Mouse (Mus musculus): Measurements from ENCODE around the gene Pde3a.

The Pde3a gene

GRCm38 (mm10) chr6:141248691-141249584 lies at the start of gene Pde3a:
Pde3a (plus strand) TSS chr6:141249269.
- no peak for DNase-seq

GRCm38 (mm10) chr6:141200173-141200615 lies 48.9 kb upstream of the Pde3a start:
- DNase-seq, result no peak

DNA sequence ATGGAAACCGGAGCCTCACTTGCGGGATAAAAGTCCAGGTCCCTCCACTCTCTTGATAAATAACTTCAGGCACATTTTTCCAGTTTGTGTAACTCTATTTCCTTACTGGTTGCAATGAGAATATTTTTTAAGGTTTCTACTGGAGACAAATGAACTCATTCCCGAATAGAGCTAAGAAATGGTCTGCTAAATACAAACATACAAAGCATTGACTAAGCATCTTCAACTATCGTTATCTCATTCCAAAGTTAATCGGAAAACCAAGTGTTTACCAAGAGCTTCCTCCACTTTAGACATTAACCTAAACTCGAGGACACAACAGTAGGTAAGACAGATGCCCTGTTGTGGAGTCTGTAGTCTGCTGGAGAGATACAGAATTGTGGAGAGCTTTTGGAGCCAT lies 41.5 kb upstream of the Pde3a start:
- DNase-seq, result no peak

- DNase-seq, result no peak
Measured at GRCm38 (mm10) chr6:141208283-141208872, 40.7 kb upstream of the Pde3a start.

DNA sequence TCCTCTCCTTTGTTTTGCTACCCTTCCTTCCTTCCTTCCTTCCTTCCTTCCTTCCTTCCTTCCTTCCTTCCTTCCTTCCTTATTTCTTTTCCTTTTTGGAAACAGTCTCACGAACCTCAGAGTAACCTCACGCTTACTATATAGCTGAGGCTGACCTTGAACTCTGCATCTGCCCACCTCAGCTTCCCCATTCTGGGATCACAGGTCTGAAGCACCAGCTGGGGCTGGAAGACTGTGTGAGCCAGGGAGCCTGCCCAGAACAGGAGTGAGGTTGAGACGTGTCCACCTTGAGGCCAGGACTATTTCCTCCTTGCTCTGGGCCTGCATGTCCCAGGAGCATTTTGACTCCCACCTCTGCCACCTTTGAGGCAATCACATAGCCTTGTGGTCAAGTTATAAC lies 39.0 kb upstream of the Pde3a start:
- no peak for DNase-seq

DNA sequence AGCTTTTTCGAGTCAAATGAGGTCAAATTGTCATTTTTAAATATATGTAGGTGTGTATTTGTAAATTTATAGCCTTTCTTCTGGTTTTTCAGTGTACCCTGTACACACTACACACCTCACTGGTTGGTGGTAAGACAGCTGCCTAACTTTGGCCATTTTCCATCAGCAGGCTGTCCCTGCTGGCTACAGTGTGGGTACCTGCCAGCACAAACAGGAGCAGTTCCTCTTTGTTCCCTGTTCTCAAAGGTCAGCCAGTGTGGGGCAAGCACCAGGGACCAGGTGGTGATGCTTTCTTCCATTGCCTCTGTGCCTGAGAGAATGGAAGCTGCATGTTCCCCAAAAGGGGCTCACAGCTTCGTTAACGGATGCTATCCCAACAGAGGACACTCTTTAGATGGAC lies 28.0 kb upstream of the Pde3a start:
- DNase-seq, result peak; percentile 27

DNA sequence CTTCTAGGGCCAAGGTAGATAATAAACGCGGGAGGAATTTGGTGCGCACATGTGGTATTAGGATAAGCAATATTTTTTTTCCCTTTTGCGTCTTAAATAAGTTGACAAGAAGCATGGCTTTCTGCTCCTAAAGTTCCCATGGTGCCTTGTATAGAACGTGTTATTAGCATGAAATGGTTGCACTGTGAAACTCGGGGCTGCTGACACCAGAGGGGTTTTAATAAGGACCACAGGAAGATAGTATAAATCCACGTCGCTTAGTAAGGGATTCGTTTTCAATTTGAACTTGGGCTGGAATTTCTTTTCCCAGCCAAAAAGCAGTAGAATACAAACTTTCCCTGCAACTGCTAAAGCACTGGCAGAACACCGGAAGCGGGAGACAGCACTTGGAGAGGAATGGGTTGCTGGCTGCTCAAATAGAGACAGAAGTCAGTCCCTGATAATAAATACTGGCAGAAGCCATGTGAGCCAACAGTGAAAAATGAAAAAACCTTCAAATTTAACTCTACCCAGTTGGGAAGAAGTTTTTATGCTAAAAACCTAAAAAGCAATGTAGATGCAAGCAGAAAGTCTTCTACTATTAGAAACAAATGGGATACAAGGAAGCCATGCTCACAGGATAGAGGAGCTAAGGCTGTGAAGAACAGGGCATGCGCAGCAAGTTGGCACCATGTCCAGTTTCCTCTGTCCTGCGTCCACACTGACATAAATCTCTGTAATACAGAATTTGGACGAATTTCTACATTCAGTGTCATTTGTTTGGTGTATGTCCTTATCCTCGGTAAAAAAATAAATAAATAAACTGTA lies 22.0 kb upstream of the Pde3a start:
- DNase-seq, result no peak

DNA sequence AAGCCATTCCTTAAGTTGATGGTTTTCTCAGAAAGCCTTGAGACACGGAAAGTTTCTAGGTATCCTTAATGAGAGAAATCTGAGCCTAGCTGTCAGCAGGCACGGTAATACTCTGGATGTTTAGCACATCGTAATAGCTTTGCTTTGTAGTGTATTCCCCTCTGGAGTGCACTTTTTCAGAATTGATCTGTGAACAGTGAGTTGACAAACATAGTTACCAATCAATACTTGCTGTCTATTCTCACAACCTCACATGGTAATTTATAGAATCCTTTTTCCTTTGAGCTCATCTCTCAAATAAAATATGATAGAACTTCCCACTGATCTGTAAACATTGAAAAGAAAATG lies 21.4 kb upstream of the Pde3a start:
- DNase-seq, result no peak

DNA sequence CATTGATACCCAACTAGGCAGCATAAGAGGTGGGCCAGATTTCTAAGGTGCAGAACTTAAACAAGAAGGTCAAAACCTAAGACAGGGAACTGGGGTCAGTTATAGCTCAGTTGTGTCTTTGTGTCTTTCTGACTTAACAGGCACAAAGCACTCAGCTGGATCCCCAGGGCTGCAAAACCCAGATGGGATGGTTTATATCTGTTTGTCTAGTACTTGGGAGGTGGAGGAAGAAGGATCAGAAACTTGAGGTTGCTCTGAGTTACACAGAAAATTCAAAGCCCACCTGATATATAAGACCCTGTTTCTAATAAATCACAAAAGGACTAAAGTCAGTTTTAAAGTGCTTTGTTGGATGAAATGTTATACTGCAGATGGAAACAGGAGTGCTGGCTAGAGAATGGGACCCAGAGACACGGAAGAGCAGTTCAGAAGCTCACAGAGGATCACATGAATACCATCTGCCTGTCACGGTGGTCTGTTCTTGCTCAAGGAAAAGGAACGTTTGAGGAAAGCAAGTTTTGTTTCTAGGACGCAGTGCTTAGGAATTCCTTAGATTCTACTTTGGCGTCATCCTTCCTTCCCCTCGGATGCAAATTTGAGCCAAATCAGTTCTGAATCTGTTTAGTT lies 16.2 kb upstream of the Pde3a start:
- DNase-seq, result no peak

GRCm38 (mm10) chr6:141241809-141242208 lies 7.3 kb upstream of the Pde3a start:
- no peak for DNase-seq

- no peak for DNase-seq
Measured at GRCm38 (mm10) chr6:141245089-141245488, 4.0 kb upstream of the Pde3a start.

- peak; percentile 69 for DNase-seq
Measured at GRCm38 (mm10) chr6:141246391-141246790, 2.7 kb upstream of the Pde3a start.

DNA sequence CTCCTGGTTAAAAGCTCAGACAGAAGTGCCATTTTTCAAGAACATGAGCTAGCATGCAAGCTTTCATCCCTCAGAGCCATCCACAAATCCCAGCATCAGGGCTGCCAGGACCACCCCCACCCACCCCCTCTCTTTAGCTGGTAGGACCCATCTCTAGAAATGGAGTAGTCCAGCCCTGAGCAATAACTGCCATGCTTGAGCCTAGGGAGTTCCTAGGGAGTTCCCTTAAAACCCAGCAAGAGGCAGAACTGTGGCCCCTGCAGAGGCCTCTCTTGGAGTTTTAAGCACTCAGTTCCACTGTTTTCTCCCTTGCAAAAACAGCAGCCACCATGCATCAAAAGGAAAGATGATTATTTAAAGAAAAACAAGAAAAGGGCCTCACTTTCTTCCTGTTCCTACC lies 988 bp upstream of the Pde3a start:
- no peak for DNase-seq

DNA sequence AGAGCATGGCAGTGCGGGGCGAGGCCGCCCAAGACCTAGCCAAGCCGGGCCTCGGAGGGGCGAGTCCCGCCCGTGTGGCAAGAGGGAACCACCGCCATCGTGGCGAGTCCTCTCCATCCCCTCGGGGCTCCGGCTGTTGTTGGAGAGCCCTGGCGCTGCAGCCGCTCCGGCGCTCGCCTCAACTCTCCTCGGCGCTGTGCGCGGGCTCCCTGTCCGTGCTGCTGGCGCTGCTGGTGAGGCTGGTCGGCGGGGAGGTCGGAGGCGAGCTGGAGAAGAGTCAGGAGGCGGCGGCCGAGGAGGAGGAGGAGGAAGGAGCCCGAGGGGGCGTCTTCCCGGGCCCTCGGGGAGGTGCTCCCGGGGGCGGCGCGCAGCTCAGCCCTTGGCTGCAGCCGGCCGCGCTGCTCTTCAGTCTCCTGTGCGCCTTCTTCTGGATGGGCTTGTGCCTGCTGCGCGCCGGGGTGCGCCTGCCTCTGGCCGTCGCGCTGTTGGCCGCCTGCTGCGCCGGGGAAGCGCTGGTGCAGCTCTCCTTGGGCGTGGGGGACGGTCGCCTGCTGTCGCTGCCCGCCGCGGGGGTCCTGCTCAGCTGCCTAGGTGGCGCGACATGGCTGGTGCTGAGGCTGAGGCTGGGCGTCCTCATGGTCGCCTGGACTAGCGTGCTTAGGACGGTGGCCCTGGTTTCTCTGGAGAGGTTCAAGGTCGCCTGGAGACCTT lies 671 bp downstream of the Pde3a start:
- peak; percentile 57 for DNase-seq

DNA sequence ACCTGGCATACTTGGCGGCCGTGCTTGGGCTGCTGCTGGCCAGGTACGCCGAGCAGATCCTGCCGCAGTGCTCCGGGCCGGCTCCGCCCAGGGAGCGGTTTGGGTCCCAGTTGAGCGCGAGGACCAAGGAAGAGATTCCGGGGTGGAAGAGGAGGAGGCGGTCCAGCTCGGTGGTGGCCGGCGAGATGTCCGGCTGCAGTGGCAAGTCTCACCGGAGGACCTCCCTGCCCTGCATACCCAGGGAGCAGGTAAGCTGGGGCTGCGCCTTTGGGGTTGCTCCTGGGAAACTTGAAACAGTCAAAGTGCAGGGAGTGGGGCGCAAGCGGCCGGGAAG lies 1.2 kb downstream of the Pde3a start:
- DNase-seq, result no peak

GRCm38 (mm10) chr6:141250984-141251383 lies 1.9 kb downstream of the Pde3a start:
- no peak for DNase-seq

DNA sequence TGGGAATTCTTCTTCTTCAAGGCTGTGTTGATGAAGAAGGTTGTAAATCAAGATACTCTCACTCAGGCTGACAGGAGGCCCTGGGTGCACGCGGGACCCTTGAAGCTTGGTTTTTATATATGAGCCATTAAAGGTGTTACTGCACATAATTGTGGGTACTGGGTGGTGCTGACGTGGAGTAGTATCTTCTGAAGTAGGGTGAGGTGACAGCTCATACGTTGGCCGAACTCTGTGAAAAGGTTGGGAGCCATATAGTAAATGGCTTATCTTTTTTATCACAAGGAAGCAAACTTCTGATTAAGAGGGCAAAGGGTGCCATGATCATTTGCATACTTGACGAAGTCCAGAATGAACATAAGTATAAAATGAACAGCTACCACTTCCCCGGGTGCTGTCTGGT lies 3.5 kb downstream of the Pde3a start:
- no peak for DNase-seq

GRCm38 (mm10) chr6:141254956-141255355 lies 5.9 kb downstream of the Pde3a start:
- no peak for DNase-seq

DNA sequence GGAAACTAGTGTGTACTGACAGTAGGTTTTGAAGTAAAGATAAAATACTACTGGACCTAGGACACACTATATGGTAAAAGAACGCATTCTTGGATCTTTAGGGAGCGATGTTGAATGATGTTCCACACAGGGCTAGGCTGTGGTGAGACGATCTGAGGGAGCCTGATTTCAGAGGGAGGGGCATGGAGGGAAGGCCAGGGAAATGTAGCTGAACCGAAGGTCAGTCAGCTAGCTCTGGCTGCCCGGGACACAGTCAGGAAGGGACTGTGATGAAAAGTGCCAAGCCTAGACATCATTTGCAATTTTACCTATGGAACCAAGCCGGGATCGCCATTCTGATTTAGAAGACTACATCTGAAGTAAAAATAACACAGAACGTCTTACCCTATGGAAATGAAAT lies 7.8 kb downstream of the Pde3a start:
- no peak for DNase-seq

DNA sequence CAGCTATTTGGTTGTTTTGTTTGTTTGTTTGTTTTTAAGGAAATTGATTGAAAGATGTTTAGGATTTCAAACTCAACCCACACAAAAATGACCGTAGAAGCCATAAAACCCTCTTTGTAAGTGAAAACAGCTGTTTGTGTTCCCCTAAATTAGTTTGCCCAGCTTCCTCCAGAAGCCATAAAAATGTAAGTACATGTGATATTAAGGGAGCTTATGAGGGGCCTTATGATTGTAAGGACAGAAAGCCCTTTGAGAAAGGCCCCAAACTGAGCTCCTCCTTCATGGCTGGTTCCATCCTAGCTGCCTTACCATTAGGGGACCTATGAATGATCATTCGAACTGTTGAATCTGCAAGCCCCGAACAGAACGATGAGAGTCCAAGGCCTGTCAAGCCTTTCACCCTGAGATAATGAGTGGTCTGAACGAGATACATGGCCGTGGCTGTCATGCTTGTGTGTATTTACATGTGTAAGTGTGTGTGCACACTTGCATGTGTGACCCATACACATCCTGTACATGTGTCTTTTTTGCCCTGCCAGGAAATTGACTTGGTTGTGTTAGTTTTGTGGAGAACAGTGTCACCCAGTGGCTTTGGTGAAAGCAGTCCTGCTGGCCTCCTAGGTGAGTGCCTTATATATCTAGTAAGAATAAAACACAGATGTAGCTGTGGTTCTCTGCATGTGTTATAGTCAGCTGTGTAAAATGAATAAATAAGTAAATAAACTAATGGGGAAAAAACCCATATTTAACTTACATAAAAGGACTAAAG lies 8.5 kb downstream of the Pde3a start:
- DNase-seq, result no peak

- DNase-seq, result no peak
Measured at GRCm38 (mm10) chr6:141265257-141265656, 16.2 kb downstream of the Pde3a start.
